Mouse (Mus musculus): ENCODE results near the gene Rai1. TPM values are rescaled to one million over a fixed set of nuclear protein-coding genes. Genes with fewer than 3 reads are reported as not detected.

The Rai1 gene
- total and polyA plus RNA-seq, 3 experiments, result 26.3 to 101 (median 56.7) TPM

DNA sequence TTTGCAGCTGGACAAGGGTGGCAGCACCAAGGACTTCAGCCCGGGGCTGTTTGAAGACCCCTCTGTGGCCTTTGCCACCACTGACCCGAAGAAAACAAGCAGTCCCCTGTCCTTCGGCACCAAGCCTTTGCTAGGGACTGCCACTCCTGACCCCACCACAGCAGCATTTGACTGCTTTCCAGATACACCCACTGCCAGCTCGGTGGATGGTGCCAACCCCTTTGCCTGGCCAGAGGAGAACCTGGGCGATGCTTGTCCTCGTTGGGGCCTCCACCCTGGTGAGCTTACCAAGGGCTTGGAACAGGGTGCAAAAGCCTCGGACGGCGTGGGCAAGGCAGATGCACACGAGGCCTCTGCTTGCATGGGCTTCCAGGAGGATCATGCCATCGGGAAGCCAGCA lies 82.3 kb downstream of the Rai1 start:
- no peaks in the 10 kb centered on the region for H3K79me2 ChIP-seq (ENCODE audit: control insufficient read depth, insufficient read depth, low read length, poor library complexity)
- H3K27me3 ChIP-seq (ENCODE audit: control insufficient read depth in 1 of 2, insufficient read depth in 2 of 2, low read length in 2 of 2), result no peaks in the 10 kb centered on the region
- TF ChIP-seq EP300 (IDR thresholded peaks at IDR 0.05; ENCODE audit: low read depth in 1 of 2, low read length in 2 of 2) (no peak), POLR2AphosphoS2 (IDR thresholded peaks at IDR 0.05; ENCODE audit: low read length) (no peak), RAD21 (IDR thresholded peaks at IDR 0.05; ENCODE audit: low read depth, low read length) (no peak), ZKSCAN1 (IDR thresholded peaks at IDR 0.05; ENCODE audit: low read depth, low read length) (no peak), MAX (IDR thresholded peaks at IDR 0.05; ENCODE audit: low read length) (no peak)
- H3K9me3 ChIP-seq (replicated peaks; ENCODE audit: insufficient read depth, low read length), result no peaks in the 10 kb centered on the region
- no peak overlapping the region for H3K27ac ChIP-seq (ENCODE audit: control insufficient read depth, low read depth, low read length)
- no peak overlapping the region for H3K9ac ChIP-seq (ENCODE audit: control insufficient read depth, low read depth, low read length, poor library complexity, severe bottlenecking)
- no peak overlapping the region for H3K4me3 ChIP-seq (ENCODE audit: control insufficient read depth in 1 of 2, insufficient read depth in 1 of 2, low read depth in 2 of 2, low read length in 2 of 2)
- peaks cover 0 to 9% of the 10 kb centered on the region in 2 experiments; a peak in 1 of 4 replicates for H3K36me3 ChIP-seq (ENCODE audit: control insufficient read depth in 1 of 2, insufficient read depth in 2 of 2, low read length in 2 of 2)
- H3K4me1 ChIP-seq (ENCODE audit: control insufficient read depth in 1 of 2, insufficient read depth in 2 of 2, low read length in 2 of 2), result peaks cover 0 to 3% of the 10 kb centered on the region in 2 experiments; a peak in 1 of 4 replicates
- DNase-seq (ENCODE audit: low read depth, low spot score), result no peak

DNA sequence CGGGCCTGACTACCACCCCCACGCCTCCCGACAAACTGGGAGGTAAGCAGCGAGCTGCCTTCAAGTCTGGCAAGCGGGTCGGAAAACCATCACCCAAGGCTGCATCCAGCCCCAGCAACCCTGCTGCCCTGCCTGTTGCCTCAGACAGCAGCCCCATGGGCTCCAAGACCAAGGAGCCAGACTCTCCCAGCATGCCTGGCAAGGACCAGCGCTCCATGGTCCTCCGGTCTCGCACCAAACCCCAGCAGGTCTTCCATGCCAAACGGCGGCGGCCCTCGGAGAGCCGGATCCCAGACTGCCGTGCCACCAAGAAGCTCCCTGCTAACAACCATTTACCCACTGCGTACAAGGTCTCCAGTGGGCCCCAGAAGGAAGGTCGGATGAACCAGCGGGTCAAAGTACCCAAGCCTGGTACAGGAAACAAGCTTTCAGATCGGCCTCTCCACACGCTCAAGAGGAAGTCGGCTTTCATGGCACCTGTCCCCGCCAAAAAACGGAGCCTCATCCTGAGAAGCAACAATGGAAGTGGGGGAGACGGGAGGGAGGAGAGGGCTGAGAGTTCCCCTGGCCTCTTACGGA lies 83.6 kb downstream of the Rai1 start:
- peaks cover 0 to 3% of the 10 kb centered on the region in 2 experiments; a peak in 1 of 4 replicates for H3K4me1 ChIP-seq (ENCODE audit: control insufficient read depth in 1 of 2, insufficient read depth in 2 of 2, low read length in 2 of 2)
- no peaks in the 10 kb centered on the region for H3K27me3 ChIP-seq (ENCODE audit: control insufficient read depth in 1 of 2, insufficient read depth in 2 of 2, low read length in 2 of 2)
- TF ChIP-seq GATA1 (IDR thresholded peaks at IDR 0.05; ENCODE audit: low read depth, low read length) (no peak), NELFE (IDR thresholded peaks at IDR 0.05; ENCODE audit: low read depth, low read length) (no peak), USF2 (IDR thresholded peaks at IDR 0.05; ENCODE audit: borderline replicate concordance in 1 of 2, insufficient read depth in 1 of 2, low read depth in 1 of 2, low read length in 2 of 2) (no peak), ZC3H11A (IDR thresholded peaks at IDR 0.05; ENCODE audit: low read depth, low read length) (no peak), BHLHE40 (IDR thresholded peaks at IDR 0.05; ENCODE audit: borderline replicate concordance, low read depth, low read length) (no peak), MEF2A (IDR thresholded peaks at IDR 0.05; ENCODE audit: extremely low read depth, insufficient replicate concordance, low read depth, low read length, poor library complexity, severe bottlenecking) (no peak), USF1 (IDR thresholded peaks at IDR 0.05; ENCODE audit: low read depth, low read length) (no peak), UBTF (IDR thresholded peaks at IDR 0.05; ENCODE audit: borderline replicate concordance, insufficient read depth, low read depth, low read length) (no peak), ZMIZ1 (IDR thresholded peaks at IDR 0.05; ENCODE audit: low read depth, low read length) (no peak), ELF1 (IDR thresholded peaks at IDR 0.05; ENCODE audit: low read depth, low read length) (no peak), CHD2 (IDR thresholded peaks at IDR 0.05; ENCODE audit: low read length) (no peak), E2F4 (IDR thresholded peaks at IDR 0.05; ENCODE audit: borderline replicate concordance, low read depth, low read length) (no peak)
- no peak overlapping the region for H3K9ac ChIP-seq (ENCODE audit: control insufficient read depth, low read depth, low read length, poor library complexity, severe bottlenecking)
- no peak overlapping the region for H3K4me3 ChIP-seq (ENCODE audit: control insufficient read depth in 1 of 2, insufficient read depth in 1 of 2, low read depth in 2 of 2, low read length in 2 of 2)
- no peaks in the 10 kb centered on the region for H3K79me2 ChIP-seq (ENCODE audit: control insufficient read depth, insufficient read depth, low read length, poor library complexity)
- no peak for DNase-seq (ENCODE audit: low read depth, low spot score)
- no peak overlapping the region for H3K27ac ChIP-seq (ENCODE audit: control insufficient read depth, low read depth, low read length)
- H3K36me3 ChIP-seq (ENCODE audit: control insufficient read depth in 1 of 2, insufficient read depth in 2 of 2, low read length in 2 of 2), result peaks cover 0 to 9% of the 10 kb centered on the region in 2 experiments; a peak in 1 of 4 replicates
- H3K9me3 ChIP-seq (replicated peaks; ENCODE audit: insufficient read depth, low read length), result no peaks in the 10 kb centered on the region

All from MEL (cell line).